11 mouse cellular contexts compared by ENCODE assay signal in the genomic region with DNA sequence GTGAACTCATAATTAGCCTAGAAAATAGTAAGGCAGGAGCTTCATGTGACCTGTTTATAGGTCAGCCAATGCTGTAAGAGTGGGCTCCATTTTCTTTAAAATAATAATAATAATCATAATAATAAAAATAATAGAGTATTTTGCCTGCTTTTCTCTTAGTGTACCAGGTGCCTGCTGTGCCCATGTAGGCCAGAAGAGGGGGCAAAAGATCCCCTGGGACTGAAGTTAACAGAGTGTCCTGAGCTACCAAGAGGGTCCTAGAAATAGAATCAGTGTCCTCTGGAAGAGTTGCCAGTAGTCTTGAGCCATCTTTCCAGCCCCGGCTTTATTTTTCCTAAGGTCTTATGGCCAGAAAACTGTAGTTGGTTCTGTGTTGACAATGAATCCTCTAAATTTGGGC.
DNase-seq lines count a peak whose midpoint lies in the region; ATAC-seq and TF ChIP-seq lines count a peak whose summit lies in the region.
"Had no signal": no experiment of that assay in that cellular context is flagged by ENCODE, and none has a peak within 500 bp of the region (broad histone marks: within the 10 kb centered on the region; RNA-seq: fewer than 3 reads in every experiment).

No protein-coding gene starts in this region.

- H3K9ac ChIP-seq in kidney, postnatal 0 days (ENCODE audit: low read depth, low read length), result no peak overlapping the region
- H3K9ac ChIP-seq in kidney, embryonic 14.5 days (ENCODE audit: low read depth, low read length), result no peak overlapping the region
- H3K9ac ChIP-seq in forebrain, embryonic 12.5 days, result no peak overlapping the region

- H3K4me2 ChIP-seq in kidney, postnatal 0 days (ENCODE audit: low read length), result no peak overlapping the region
- H3K4me2 ChIP-seq in kidney, embryonic 14.5 days (replicated peaks; ENCODE audit: low read depth, low read length), result no peak overlapping the region
- H3K4me2 ChIP-seq in forebrain, embryonic 12.5 days, result no peak overlapping the region

- H3K4me3 ChIP-seq in kidney, postnatal 0 days (replicated peaks; ENCODE audit: low read depth, low read length), result no peak overlapping the region
- no peak overlapping the region for H3K4me3 ChIP-seq in kidney, embryonic 14.5 days (ENCODE audit: low read length)
- no peak overlapping the region for H3K4me3 ChIP-seq in forebrain, embryonic 12.5 days (replicated peaks)

- peak; percentile 63 for TF ChIP-seq CTCF in kidney, postnatal 0 days (IDR thresholded peaks at IDR 0.05; ENCODE audit: low read depth)

- peak; percentile 38 for DNase-seq in embryo, embryonic 10 days (ENCODE audit: low spot score)
- no peak for DNase-seq in embryo, embryonic 9.5 days (ENCODE audit: extremely low spot score)
- DNase-seq in kidney, postnatal 0 days (ENCODE audit: low spot score), result peak; percentile 49
- DNase-seq in 3T3-L1 (ENCODE audit: low read depth, low spot score), result peak; percentile 4
- DNase-seq in cerebellum, postnatal 36 days, result peak; percentile 21 to 34
- no peak for DNase-seq in spleen, postnatal 36 days (ENCODE audit: low spot score in 2 of 2)
- DNase-seq: layer of hippocampus, postnatal 36 days; thymus, postnatal 25 days had no signal

- H3K27me3 ChIP-seq in kidney, postnatal 0 days (ENCODE audit: insufficient read depth, low read length), result no peaks in the 10 kb centered on the region
- H3K27me3 ChIP-seq in kidney, embryonic 14.5 days (ENCODE audit: control insufficient read depth, insufficient read depth, low read length), result no peaks in the 10 kb centered on the region
- peaks cover 19% of the 10 kb centered on the region for H3K27me3 ChIP-seq in forebrain, embryonic 12.5 days

- H3K36me3 ChIP-seq in kidney, postnatal 0 days (ENCODE audit: insufficient read depth, low read length), result no peaks in the 10 kb centered on the region
- H3K36me3 ChIP-seq in kidney, embryonic 14.5 days (ENCODE audit: control insufficient read depth, insufficient read depth, low read length), result no peaks in the 10 kb centered on the region
- H3K36me3 ChIP-seq in forebrain, embryonic 12.5 days (replicated peaks), result no peaks in the 10 kb centered on the region

- H3K4me1 ChIP-seq in kidney, postnatal 0 days (replicated peaks; ENCODE audit: insufficient read depth, low read length), result no peaks in the 10 kb centered on the region
- H3K4me1 ChIP-seq in kidney, embryonic 14.5 days (ENCODE audit: control insufficient read depth, insufficient read depth, low read length), result no peaks in the 10 kb centered on the region
- peaks cover 9% of the 10 kb centered on the region for H3K4me1 ChIP-seq in forebrain, embryonic 12.5 days

- 80% methylated on average over 1 of the region's 1 CpGs for WGBS in kidney, postnatal 0 days
- WGBS in kidney, embryonic 14.5 days, result 80% methylated on average over 1 of the region's 1 CpGs
- 86% methylated on average over 1 of the region's 1 CpGs for WGBS in forebrain, embryonic 12.5 days

- ATAC-seq in kidney, postnatal 0 days (replicated peaks; ENCODE audit: low FRiP score, low read depth), result no peak
- no peak for ATAC-seq in kidney, embryonic 14.5 days (ENCODE audit: low FRiP score, low TSS enrichment)
- ATAC-seq in forebrain, embryonic 12.5 days (ENCODE audit: low FRiP score), result no peak
- ATAC-seq: CD4-positive, CD25-positive, alpha-beta regulatory T cell, adult 4 months had no signal

- H3K27ac ChIP-seq in kidney, postnatal 0 days, result no peak overlapping the region
- H3K27ac ChIP-seq in kidney, embryonic 14.5 days (ENCODE audit: low read depth, low read length), result no peak overlapping the region
- H3K27ac ChIP-seq in forebrain, embryonic 12.5 days, result no peak overlapping the region

- no peaks in the 10 kb centered on the region for H3K9me3 ChIP-seq in kidney, postnatal 0 days (replicated peaks; ENCODE audit: low read length)
- H3K9me3 ChIP-seq in kidney, embryonic 14.5 days (ENCODE audit: control insufficient read depth, low read length), result no peaks in the 10 kb centered on the region
- no peaks in the 10 kb centered on the region for H3K9me3 ChIP-seq in forebrain, embryonic 12.5 days

Comparison
In these comparisons a context has a peak if more than half of its experiments do, and no peak if none do; other contexts are left out.
1. DNase-seq: peak in embryo, embryonic 10 days (single experiment), kidney, postnatal 0 days (single experiment), 3T3-L1 (single experiment) and cerebellum, postnatal 36 days (2 of 2); none in embryo, embryonic 9.5 days (single experiment) and spleen, postnatal 36 days (0 of 2).